Mouse (Mus musculus) layer of hippocampus, adult 9-10 months (tissue): ENCODE measurements at regions not wholly inside any gene's neighbourhood (a gene's known extent, or its start where the extent isn't known, plus 50 kb on each side); places are given as distances from the start of the nearest gene placed in this dataset.

Source experiments
- DNase-seq: peaks from one replicate; pipeline ENCODE4 v3.0.0; 2022; ENCODE audit warnings: low spot score

DNA sequence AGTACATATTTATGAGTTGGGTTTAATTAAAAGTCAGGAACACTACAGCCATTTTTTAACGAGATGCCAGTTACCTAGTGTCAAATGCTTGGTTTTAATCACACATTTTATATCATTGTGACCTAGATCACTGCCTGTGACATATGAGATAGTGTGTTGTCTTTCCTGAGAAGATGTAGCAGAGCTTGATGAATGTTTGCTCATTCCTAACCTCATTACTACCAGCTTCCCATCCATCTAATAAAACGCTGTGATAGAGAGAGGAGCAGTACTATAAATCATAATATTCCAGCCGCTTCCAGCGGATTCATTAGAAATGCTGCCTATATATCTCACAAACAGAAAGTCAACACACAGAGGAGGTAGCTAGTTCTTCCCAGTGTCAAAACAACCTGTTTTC lies 163.6 kb downstream of the Aldoart1 start:
- DNase-seq, result no peak

DNA sequence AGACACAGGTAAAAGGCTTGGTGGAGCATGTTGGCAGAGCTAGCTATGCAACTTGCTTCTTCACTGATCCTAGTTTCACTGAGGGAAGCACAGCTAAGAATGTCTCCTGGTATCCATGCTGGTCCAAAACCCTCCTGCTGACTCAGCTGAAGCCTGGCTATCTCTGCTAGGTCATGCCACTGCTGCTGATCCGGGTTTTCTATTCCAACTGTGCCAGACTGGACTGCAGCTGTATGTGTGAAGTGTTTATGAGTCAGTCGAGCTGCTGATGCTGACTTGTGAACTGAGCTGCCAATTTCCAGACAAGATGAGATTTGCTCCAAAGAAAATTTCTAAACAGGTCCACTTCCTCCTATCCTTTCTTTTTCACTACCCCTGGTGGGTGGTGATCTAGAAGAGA lies 178.4 kb downstream of the Aldoart1 start:
- no peak for DNase-seq

- no peak for DNase-seq
Measured at GRCm38 (mm10) chr4:72671652-72672411, 180.6 kb downstream of the Aldoart1 start.

GRCm38 (mm10) chr4:72669827-72670494 lies 182.5 kb downstream of the Aldoart1 start:
- DNase-seq, result no peak

DNA sequence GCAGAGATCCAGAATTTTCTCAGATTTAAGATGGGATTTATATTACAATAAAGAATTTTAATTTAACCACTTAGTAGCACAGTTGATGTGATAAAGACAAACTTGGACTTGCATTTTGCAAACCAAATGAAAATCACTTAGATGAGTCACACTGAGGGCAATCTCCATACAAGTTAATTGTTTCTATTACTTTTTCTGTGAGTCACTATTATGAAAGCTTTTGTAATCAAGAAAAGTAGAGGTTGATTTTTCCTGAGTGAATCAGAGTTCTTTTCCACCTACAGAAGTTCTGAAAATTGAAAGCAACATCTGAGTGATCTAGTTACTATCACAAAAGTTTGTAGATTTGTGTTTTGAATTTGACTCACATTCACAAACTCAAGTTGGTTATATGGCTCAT lies 188.1 kb downstream of the Aldoart1 start:
- no peak for DNase-seq

GRCm38 (mm10) chr4:72662477-72662876 lies 190.0 kb downstream of the Aldoart1 start:
- no peak for DNase-seq

DNA sequence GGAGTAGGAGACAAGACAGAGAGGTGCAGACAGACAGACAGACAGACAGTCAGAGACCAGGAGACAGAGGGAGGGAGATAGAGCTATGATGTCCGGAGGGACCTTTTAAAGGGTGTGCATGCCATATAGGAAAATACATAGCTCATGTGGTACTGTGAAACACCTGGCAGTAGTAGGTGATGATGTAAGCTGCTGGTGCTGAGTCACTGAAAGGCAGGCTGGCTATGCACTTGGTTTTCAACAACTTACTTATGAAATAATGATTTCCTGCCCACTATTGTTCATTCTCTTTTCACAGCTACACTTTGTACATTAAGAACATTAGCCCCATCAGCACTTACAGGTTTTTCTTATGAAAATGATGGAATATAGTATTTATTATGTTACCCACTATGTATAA lies 196.2 kb downstream of the Aldoart1 start:
- DNase-seq, result no peak

DNA sequence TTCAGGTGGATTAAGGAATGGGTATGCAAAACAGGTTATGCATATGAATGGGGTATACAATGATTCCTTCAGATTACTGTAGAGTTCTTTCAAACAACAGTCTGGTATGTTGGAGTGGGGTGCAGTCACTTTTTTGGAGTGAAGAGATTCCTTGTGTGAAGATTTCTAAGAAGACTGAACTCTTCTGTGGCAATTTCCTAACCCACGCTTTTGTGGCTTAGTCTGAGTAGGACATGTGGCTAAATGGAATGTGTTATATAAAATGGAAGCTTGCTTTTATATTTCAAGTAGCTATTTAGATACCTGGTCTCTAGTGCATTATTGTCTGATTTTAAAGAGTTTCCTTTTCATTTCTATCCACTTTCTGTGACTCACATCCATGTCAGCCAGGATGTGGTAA lies 205.3 kb downstream of the Aldoart1 start:
- no peak for DNase-seq

DNA sequence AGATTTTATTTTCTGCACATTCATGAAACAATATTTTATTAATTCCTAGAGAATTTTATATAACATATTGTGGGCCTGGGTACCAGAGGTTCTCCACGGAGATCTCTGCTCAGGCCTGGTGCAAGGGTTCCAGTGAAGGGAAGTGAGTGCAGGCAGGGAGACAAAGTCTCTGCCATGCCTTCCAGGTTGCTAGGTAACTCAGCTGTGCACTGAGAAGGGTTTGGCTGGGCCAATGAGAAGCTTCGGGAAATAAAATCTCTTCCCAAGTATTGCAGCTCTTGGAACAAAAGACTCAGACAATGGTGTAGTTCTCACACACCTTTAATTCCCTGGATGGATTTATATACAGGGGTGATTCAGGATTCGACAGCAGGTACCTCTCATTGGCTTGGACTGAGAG lies 223.0 kb downstream of the Aldoart1 start:
- DNase-seq, result no peak

- no peak for DNase-seq
Measured at GRCm38 (mm10) chr4:72627219-72627930, 225.1 kb downstream of the Aldoart1 start.

DNA sequence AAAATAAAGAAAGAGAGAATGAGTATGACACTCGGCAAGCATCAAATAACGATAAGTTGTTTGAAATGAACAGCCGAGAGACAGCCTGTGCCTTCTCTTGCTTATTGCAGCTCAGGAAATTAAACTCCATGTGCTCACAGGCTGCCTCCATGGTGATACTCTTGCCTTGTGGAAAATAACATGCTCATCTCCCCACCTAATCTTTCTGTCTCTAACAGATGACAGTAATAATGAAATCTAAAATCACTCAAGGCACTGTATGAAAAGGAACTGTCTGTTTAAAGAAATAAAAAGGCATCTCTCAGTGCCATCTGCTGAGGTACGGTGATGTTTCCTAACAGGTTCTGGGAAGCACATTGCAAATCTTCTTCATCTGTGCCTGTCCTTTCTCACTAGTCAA lies 247.3 kb downstream of the Aldoart1 start:
- DNase-seq, result peak; percentile 21

GRCm38 (mm10) chr4:72595494-72595893 lies 256.9 kb downstream of the Aldoart1 start:
- no peak for DNase-seq

DNA sequence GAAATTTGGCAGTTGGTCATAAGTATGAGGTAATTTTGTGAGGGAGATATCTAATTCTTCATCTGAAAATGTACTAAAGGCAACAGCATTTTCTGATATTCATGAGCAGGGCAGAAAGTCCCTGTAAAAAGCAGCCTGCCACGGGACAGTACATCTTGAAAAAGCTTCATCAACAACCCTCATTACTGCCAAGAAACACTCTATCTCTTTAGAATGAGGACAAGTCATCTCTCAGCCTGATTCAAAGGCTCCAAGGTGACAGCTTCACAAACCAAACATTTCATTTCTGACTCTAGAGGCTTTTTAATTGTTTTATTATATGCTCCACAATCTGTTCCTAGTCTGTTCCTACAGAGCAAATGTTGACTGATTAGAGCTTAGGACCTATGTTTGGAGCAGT lies 260.3 kb downstream of the Aldoart1 start:
- DNase-seq, result no peak

- no peak for DNase-seq
Measured at GRCm38 (mm10) chr4:72574946-72575345, 277.5 kb downstream of the Aldoart1 start.

GRCm38 (mm10) chr4:72571924-72572323 lies 280.5 kb downstream of the Aldoart1 start:
- no peak for DNase-seq

DNA sequence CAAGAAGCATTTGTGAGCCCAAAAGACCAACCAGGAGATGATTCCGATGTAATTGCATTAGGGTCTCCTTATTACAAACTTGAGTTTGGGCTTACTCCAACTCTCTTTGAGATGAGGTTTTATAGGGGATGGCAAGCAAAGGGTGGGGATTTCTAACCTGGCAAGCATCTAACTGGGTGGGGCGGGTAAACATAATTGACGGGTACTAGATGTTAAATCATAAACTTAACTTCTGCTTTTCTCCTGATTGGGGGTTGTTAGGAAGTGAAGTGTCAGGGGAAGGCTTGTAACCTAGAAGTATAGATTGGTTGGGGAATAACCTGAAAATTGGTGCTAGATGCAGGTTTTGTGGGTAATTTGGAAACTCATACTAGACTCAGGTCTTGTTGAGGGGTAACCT lies 287.2 kb downstream of the Aldoart1 start:
- no peak for DNase-seq

GRCm38 (mm10) chr4:72562909-72563676 lies 289.3 kb downstream of the Aldoart1 start:
- DNase-seq, result no peak

DNA sequence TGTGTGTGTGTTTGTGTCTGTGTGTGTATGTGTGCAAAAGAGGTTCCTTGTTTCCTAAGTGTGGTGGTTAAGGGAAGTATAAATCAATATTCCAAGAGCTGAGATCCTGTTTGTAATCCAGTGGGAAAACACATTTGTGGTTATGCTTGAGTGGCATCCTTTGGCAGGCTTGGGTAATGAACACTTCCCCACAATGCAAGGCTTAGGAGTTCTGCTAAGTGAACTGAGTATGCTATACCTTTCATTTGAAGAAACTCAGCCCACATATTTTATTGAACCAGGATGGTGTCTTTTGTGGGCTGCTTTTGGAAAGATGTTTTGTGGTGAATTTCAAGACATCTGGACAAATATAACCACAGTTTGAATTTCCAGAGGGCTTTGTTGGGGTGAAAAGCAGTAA lies 298.2 kb downstream of the Aldoart1 start:
- no peak for DNase-seq

GRCm38 (mm10) chr4:72534563-72534962 lies 317.9 kb downstream of the Aldoart1 start:
- no peak for DNase-seq

DNA sequence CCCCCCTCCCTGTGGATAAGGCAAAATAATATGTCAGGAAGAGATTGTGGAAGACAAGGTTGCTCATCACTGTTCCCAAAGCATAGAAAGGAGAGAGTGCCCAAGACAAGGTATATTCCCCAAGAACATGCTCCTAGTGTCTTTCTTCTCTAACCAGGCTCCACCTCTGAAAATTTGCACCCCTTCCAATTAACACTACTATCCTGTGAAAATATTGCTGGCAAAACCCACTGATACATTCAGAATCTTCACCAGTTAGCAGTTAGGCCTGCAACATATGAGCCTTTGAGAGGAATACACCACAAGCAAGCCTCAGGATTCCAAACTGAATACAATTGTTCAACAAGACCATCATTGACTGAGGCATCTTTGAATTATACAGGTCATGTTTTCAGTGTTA lies 323.9 kb upstream of the Tle1 start:
- DNase-seq, result no peak

GRCm38 (mm10) chr4:72524100-72524499 lies 323.4 kb upstream of the Tle1 start:
- DNase-seq, result peak; percentile 33

DNA sequence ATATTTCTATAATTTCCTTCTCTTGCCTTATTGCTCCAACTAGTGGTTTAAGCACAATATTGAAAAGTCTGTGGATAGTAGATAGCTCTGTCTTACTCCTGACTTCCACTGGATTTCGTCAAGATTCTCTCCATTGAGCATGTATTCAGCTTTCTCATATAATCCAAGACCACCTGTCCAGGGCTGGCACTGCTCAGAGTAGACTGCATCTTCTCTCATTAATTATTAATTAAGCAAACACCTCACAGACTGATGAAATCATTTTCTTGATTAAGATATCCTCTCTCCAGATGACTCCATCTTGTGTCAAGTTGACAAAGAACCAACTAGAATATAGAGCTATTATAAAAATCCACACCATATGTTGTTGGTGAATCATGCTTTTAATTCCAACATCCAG lies 310.5 kb upstream of the Tle1 start:
- DNase-seq, result no peak
